Mouse (Mus musculus) intestine, embryonic 16.5 days (tissue): ENCODE measurements around the gene Rsf1. TPM values are rescaled to one million over a fixed set of nuclear protein-coding genes. Genes with fewer than 3 reads are reported as not detected.

Source experiments
- ATAC-seq: fragments of 200-750 bp; cut with Nextera tagmentation; 2 replicates; pipeline ENCODE4 v1.8.0; 2017; ENCODE audit warnings: moderate TSS enrichment, moderate library complexity
- H3K27ac ChIP-seq: fragments of 300-500 bp; sonication (generic); 2 replicates; pipeline ENCODE4 v1.5.1; 2014; ENCODE audit warnings: mild to moderate bottlenecking, low read length
- H3K27me3 ChIP-seq: fragments of 300-500 bp; sonication (generic); replicated peaks from 2 replicates; pipeline ENCODE4 v1.6.1; 2014; ENCODE audit warnings: low read length, control low read depth, mixed read lengths; ENCODE audit not compliant: control insufficient read depth, insufficient read depth
- H3K36me3 ChIP-seq: fragments of 300-500 bp; sonication (generic); 2 replicates; pipeline ENCODE4 v1.6.1; 2014; ENCODE audit warnings: low read length, control low read depth; ENCODE audit not compliant: control insufficient read depth, insufficient read depth
- H3K4me1 ChIP-seq: fragments of 300-500 bp; sonication (generic); 2 replicates; pipeline ENCODE4 v1.6.1; 2014; ENCODE audit warnings: low read length, control low read depth, mixed read lengths; ENCODE audit not compliant: control insufficient read depth, insufficient read depth
- H3K4me2 ChIP-seq: fragments of 300-500 bp; sonication (generic); 2 replicates; pipeline ENCODE4 v1.6.1; 2014; ENCODE audit warnings: low read depth, low read length, control low read depth
- H3K4me3 ChIP-seq: fragments of 300-500 bp; sonication (generic); 2 replicates; pipeline ENCODE4 v1.5.1; 2014; ENCODE audit warnings: mild to moderate bottlenecking, low read length
- H3K9ac ChIP-seq: fragments of 300-500 bp; sonication (generic); 2 replicates; pipeline ENCODE4 v1.6.1; 2014; ENCODE audit warnings: low read depth, low read length
- H3K9me3 ChIP-seq: fragments of 300-500 bp; sonication (generic); 2 replicates; pipeline ENCODE4 v1.6.1; 2016; ENCODE audit warnings: low read length, control low read depth; ENCODE audit not compliant: control insufficient read depth
- WGBS: fragments of 180-500 bp; shearing (Covaris S2); extraction: QIAGEN DNeasy Blood & Tissue Kit; methylation state at CpG from one replicate; pipeline ENCODE4 v1.1.7; 2014; 5-methylcytosine and 5-hydroxymethylcytosine counted together
- polyA plus RNA-seq: library from polyadenylated mRNA; unstranded; fragments of >200 nt; fragmentation: Nextera tagmentation; extraction: Ambion mirVana; gene quantifications from 2 replicates; pipeline ENCODE4 v1.2.1, GENCODE M21; 2015

Rsf1 gene
- polyA plus RNA-seq, 1 experiment from 2014 or later, result 16.0 TPM

DNA sequence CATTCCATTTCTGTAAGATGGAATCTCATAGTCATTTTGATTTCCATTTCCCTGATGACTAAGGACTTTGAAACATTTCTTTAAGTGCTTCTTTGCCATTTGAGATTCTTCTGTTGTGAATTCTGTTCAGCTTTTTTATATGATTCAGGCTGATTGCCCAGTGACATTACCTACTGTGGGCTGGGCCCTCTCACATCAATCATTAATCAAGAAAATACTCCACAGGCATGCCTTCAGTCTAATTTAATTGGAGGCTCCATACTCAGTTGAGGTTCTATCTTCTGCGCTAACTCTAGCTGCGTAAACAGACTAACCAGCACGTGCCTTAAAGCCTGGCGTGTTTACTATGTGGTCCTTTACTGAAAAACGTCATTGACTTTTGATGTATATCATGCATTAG, 41.7 kb downstream of the Rsf1 start:
- Histone ChIP-seq H3K9me3 (no peaks in the 10 kb centered on the region), H3K4me3 (no peak overlapping the region), H3K9ac (no peak overlapping the region), H3K27ac (no peak overlapping the region), H3K36me3 (no peaks in the 10 kb centered on the region; the same call in 1 of the 2 replicates), H3K4me2 (no peak overlapping the region), H3K27me3 (no peaks in the 10 kb centered on the region), H3K4me1 (no peaks in the 10 kb centered on the region; the same call in 1 of the 2 replicates)
- no peak for ATAC-seq
- 67% methylated on average over 5 of the region's 5 CpGs for WGBS

DNA sequence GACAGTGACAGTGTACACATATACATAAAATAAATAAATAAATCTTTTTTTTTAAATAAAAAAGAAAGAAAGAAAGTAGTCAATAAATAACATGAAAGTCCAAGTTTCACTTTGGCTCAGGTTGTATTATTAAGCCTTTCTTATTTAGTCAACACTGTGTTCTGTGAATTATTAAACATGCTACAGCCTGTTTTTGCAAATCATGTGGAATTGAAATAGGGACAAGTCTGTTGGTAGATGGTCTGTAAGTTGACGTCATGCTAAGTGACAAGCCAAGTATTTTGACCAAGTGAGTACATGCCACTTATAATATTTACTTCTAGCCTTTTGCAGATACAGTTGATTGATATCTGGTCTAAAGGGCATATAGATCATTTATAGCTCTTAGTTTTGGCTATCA, 43.0 kb downstream of the Rsf1 start:
- Histone ChIP-seq H3K36me3 (no peaks in the 10 kb centered on the region; the same call in 1 of the 2 replicates), H3K4me1 (no peaks in the 10 kb centered on the region; the same call in 1 of the 2 replicates), H3K27ac (no peak overlapping the region), H3K4me3 (no peak overlapping the region), H3K9ac (no peak overlapping the region), H3K9me3 (no peaks in the 10 kb centered on the region), H3K27me3 (no peaks in the 10 kb centered on the region), H3K4me2 (no peak overlapping the region)
- 90% methylated on average over 1 of the region's 1 CpGs for WGBS
- ATAC-seq, result no peak

- Histone ChIP-seq H3K27ac (no peak overlapping the region), H3K9ac (no peak overlapping the region), H3K27me3 (no peaks in the 10 kb centered on the region), H3K9me3 (no peaks in the 10 kb centered on the region), H3K4me3 (no peak overlapping the region), H3K4me1 (no peaks in the 10 kb centered on the region; the same call in 1 of the 2 replicates), H3K36me3 (no peaks in the 10 kb centered on the region; the same call in 1 of the 2 replicates), H3K4me2 (no peak overlapping the region)
- ATAC-seq, result no peak
Observed at GRCm38 (mm10) chr7:97623402-97623801, 43.7 kb downstream of the Rsf1 start.

- Histone ChIP-seq H3K4me1 (no peaks in the 10 kb centered on the region), H3K4me3 (no peak overlapping the region), H3K4me2 (no peak overlapping the region), H3K27me3 (no peaks in the 10 kb centered on the region), H3K9ac (no peak overlapping the region), H3K27ac (no peak overlapping the region), H3K36me3 (no peaks in the 10 kb centered on the region), H3K9me3 (no peaks in the 10 kb centered on the region)
- WGBS, result 45% methylated on average over 2 of the region's 2 CpGs
- no peak for ATAC-seq
Observed at GRCm38 (mm10) chr7:97629351-97629750, 49.7 kb downstream of the Rsf1 start.

GRCm38 (mm10) chr7:97631290-97631689, 51.6 kb downstream of the Rsf1 start:
- no peaks in the 10 kb centered on the region for H3K27me3 ChIP-seq
- ATAC-seq, result no peak
- WGBS, result 87% methylated on average over 2 of the region's 2 CpGs

GRCm38 (mm10) chr7:97632897-97633296, 53.2 kb downstream of the Rsf1 start:
- Histone ChIP-seq H3K4me1 (no peaks in the 10 kb centered on the region), H3K4me2 (no peak overlapping the region), H3K9me3 (no peaks in the 10 kb centered on the region), H3K27me3 (no peaks in the 10 kb centered on the region), H3K9ac (no peak overlapping the region), H3K4me3 (no peak overlapping the region), H3K36me3 (no peaks in the 10 kb centered on the region), H3K27ac (no peak overlapping the region)
- ATAC-seq, result no peak
- 83% methylated on average over 1 of the region's 1 CpGs for WGBS

More at GRCm38 (mm10) chr7:97631290-97631689, 51.6 kb downstream of the Rsf1 start:
- Histone ChIP-seq H3K36me3 (no peaks in the 10 kb centered on the region), H3K9me3 (no peaks in the 10 kb centered on the region), H3K27ac (no peak overlapping the region), H3K9ac (no peak overlapping the region), H3K4me2 (no peak overlapping the region), H3K4me3 (no peak overlapping the region), H3K4me1 (no peaks in the 10 kb centered on the region)

DNA sequence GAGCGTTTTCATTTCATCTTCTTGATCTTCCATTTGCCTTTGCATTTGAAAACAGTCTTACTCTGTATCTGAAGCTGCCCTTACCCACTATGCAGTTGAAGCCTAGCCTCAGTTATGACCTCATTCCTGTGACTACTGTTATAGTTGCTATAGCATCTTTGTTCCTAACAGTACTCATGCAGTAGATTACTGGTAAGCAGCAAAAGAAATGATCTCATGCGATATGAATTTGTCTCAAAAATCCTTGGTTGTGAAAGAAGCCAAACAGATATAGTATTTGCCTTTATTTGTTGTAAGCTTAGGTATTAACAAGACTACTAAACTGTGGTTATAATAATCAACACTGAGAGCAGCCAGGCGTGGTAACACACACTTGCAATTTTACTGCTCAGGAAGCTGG, 65.4 kb downstream of the Rsf1 start:
- no peak for ATAC-seq
- no peaks in the 10 kb centered on the region for H3K4me1 ChIP-seq
- WGBS, result 82% methylated on average over 3 of the region's 3 CpGs
- no peaks in the 10 kb centered on the region for H3K9me3 ChIP-seq
- no peak overlapping the region for H3K4me2 ChIP-seq
- no peaks in the 10 kb centered on the region for H3K27me3 ChIP-seq
- no peaks in the 10 kb centered on the region for H3K36me3 ChIP-seq
- no peak overlapping the region for H3K4me3 ChIP-seq
- no peak overlapping the region for H3K9ac ChIP-seq
- no peak overlapping the region for H3K27ac ChIP-seq

DNA sequence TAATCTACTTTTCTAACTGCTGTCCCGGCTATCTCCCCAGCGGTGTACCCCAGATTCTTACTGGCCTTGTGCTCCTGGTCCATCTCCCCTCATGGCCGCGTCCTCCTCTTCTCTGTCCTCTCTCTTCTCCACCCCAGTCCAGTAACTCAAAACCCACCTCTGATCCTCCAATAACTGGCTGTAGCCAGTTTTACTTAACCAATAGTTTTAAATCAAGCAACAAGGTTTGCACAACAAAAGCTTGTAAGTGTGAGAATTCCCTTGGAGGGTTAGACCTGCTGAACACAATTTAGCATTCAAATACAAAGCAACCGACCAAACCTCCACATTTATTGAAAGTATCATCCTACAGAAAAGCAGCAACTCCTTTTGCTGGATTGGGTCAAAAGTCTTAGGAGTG, 68.0 kb downstream of the Rsf1 start:
- no peak overlapping the region for H3K4me2 ChIP-seq
- H3K27ac ChIP-seq, result no peak overlapping the region
- no peaks in the 10 kb centered on the region for H3K9me3 ChIP-seq
- 90% methylated on average over 5 of the region's 5 CpGs for WGBS
- H3K9ac ChIP-seq, result no peak overlapping the region
- H3K36me3 ChIP-seq, result no peaks in the 10 kb centered on the region
- H3K4me3 ChIP-seq, result no peak overlapping the region
- H3K27me3 ChIP-seq, result no peaks in the 10 kb centered on the region
- no peaks in the 10 kb centered on the region for H3K4me1 ChIP-seq
- no peak for ATAC-seq

DNA sequence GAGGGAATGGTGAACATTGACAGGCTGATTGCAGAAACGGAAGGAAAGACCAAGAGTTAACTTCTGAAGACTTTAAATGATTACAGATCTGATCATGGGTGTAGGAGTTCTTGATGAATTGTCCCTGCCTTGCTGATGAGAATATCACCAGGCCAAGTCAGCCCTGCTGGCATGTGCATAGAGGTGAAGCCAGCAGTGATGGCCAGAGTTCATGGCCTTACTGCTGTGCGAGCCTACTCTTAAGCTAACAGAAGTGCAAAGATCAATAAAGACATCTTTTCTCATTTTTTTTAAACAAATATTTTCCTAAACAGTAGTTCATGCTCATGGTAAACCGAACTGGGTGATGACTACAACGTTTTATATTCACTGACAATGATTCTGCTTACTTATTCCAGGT, 71.0 kb downstream of the Rsf1 start:
- Histone ChIP-seq H3K27ac (no peak overlapping the region), H3K4me3 (no peak overlapping the region), H3K4me1 (no peaks in the 10 kb centered on the region), H3K9me3 (no peaks in the 10 kb centered on the region), H3K9ac (no peak overlapping the region), H3K4me2 (no peak overlapping the region), H3K27me3 (no peaks in the 10 kb centered on the region), H3K36me3 (no peaks in the 10 kb centered on the region)
- ATAC-seq, result no peak
- 78% methylated on average over 4 of the region's 4 CpGs for WGBS

DNA sequence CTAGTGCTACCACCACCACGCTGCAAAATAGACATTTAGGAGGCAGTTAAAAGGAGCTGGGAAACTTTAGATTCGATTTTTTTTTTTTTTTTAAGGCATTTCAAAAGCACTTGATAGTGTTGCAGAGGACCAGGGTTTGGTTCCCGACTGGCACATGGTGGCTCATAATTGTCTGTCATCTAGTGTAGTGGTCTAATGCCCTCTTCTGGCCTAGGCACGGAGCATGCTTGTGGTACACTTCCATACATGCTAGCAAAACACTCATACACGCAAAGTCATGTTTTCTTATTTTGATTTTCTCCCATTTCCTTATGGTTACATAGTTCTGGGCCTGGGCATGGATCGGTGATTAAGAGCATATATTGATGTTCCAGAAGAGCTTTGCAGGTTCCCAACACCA, 76.5 kb downstream of the Rsf1 start:
- Histone ChIP-seq H3K4me1 (no peaks in the 10 kb centered on the region), H3K9me3 (no peaks in the 10 kb centered on the region), H3K36me3 (no peaks in the 10 kb centered on the region), H3K27me3 (no peaks in the 10 kb centered on the region), H3K27ac (no peak overlapping the region), H3K4me2 (no peak overlapping the region), H3K9ac (no peak overlapping the region), H3K4me3 (no peak overlapping the region)
- ATAC-seq, result no peak
- WGBS, result 92% methylated on average over 6 of the region's 6 CpGs
